Mouse (Mus musculus) embryonic fibroblast, embryonic 13.5 days (primary cell): Measurements from ENCODE around the gene Adora2a.

Experiments used
- CTCF ChIP-seq: IDR thresholded peaks from 2 replicates; pipeline ENCODE4 v1.5.1; 2011; ENCODE audit warnings: mild to moderate bottlenecking, control low read depth, low read length, moderate library complexity, borderline replicate concordance; ENCODE audit not compliant: insufficient read depth
- POLR2A ChIP-seq: IDR thresholded peaks from 2 replicates; pipeline ENCODE4 v1.6.1; 2011; ENCODE audit warnings: low read depth, mild to moderate bottlenecking, control low read depth, low read length, moderate library complexity

GRCm38 (mm10) chr10:75350564-75350963 is 33.9 kb downstream of the Adora2a start:
- TF ChIP-seq CTCF: no peak
- TF ChIP-seq POLR2A: no peak
